Mouse (Mus musculus) lung, postnatal 10 days (tissue): ENCODE data around the gene Cct7.
A peak's percentile ranks its signal among the peaks of the same experiment; 100 is the strongest.
"Not testable (repeated sequence)": the region's sequence is repeated elsewhere in the genome, so short reads cannot be mapped to it uniquely, and the experiment has no call there.

Source experiments
- DNase-seq: peaks from one replicate; pipeline ENCODE4 v3.0.0; 2021

The Cct7 gene

GRCm38 (mm10) chr6:85450697-85451663 is at the start of gene Cct7:
Gene Cct7 (plus strand): TSS chr6:85451514.
- DNase-seq, result peak; percentile 99

GRCm38 (mm10) chr6:85402613-85403012 is 48.7 kb upstream of the Cct7 start:
- DNase-seq, result peak; percentile 38

DNA sequence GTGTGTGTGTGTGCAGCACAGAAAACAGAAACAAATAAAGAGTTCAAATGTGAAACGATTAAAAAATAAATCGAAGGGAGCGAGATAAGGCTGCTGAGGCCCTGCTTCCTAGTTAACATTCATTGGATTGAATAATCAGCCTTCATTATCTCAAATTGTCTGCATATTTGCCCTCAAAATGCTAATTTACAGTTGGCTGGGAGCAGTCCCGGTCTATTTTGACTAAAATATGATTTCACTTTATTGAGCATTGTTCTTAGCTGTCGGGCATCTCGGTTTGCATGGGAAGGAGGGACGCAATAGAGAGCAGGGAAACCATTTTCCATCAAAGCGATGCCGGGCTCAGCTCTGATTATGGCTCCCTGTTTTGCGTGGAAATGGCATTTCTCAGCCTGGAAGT is 48.3 kb upstream of the Cct7 start:
- DNase-seq, result no peak

DNA sequence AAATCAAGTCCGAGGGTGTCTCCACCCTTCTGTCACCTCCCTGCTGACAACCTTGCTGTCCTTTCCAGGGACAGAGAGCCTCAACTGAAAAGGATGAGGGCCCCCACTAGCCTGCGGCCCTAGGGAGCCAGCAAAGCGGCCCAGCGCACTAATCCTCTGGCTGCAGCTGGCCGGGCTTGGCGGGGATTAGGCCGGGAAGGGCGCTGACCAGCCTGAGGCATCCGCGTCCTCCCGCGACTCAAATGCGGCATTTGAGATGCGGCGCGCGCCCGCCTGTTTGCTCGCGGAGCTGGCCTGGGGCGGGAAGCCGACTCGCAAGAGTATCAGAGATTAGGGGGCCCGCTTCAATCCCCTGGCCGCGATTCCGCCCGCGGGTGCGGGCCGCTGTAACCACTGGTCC is 42.3 kb upstream of the Cct7 start:
- no peak for DNase-seq

- DNase-seq, result peak; percentile 78
Observed at GRCm38 (mm10) chr6:85410771-85411273, 40.5 kb upstream of the Cct7 start.

DNA sequence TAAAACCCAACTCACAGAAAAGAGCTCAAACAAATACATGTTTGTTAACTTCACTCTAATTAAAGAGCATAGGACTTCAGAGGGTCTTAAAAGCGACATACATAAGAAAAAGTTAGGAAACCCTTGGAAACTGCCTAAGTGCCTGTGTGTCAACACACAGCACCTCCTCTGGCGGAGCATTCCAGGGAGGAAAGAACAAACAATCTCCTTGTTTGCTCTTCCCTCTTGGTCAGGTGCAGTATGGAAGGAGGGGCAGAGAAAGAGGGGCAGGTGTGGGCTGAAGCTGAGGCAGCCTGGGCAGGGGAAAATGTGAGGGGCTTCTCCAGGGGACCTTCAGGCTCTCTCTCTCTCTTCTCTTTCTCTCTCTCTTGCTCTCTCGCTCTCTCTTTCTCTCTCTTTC is 35.5 kb upstream of the Cct7 start:
- DNase-seq, result peak; percentile 40

GRCm38 (mm10) chr6:85419150-85419549 is 32.2 kb upstream of the Cct7 start:
- no peak for DNase-seq

- DNase-seq, result no peak
Observed at GRCm38 (mm10) chr6:85423836-85424379, 27.4 kb upstream of the Cct7 start, which contains the start of gene Noto. Gene Noto (plus strand): TSS chr6:85423886.

GRCm38 (mm10) chr6:85431274-85431841 is 20.0 kb upstream of the Cct7 start:
- DNase-seq, result no peak

DNA sequence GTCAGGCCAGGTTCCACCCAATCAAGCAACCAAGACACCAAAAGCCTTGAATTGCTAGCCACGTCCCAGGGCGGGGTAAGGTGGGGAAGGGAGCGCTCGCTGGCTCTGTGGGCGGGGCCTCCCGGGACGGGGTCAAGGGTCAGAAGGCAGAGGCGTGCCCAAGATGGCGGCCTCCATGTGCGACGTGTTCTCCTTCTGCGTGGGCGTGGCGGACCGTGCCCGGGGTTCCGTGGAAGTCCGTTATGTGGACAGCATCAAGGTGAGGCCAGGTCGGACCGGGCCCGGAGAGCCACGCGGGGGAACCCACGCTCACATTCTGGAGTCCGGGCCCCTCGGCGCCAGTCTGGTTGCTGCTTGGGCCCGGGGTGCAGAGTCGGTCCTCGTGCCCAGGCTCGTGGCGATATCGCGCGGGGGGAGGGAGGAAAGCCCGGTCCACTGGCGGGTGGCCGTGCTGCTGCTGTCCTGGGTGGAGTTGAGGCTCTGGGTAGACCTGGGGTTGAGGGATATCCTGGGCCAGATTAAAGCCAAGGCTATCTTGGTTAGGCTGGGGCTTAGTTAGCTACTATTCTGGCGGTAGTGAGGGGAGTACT is 19.4 kb upstream of the Cct7 start, which contains the start of gene Smyd5:
Gene Smyd5, plus strand, starts transcription at position 148 of the 590 bp plus-strand sequence.
- peak; percentile 93 for DNase-seq

DNA sequence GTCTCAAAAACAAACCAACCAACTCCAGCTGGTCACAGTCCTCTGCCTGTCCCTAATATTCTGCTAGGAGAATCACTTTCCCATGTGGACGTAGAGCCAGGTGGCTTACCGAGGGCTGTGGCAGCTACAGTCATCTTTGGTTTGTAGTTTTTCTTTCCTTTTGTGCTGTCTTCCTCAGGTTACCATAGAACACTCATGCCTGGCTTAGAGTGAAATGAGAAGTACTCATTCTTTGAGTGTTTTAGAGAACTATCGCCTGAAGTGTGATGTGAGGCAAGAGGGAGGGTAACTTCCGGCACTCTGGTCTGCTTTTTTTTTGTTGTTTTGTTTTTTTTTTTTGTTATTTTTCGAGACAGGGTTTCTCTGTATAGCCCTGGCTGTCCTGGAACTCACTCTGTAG is 17.4 kb upstream of the Cct7 start:
- DNase-seq, result no peak

DNA sequence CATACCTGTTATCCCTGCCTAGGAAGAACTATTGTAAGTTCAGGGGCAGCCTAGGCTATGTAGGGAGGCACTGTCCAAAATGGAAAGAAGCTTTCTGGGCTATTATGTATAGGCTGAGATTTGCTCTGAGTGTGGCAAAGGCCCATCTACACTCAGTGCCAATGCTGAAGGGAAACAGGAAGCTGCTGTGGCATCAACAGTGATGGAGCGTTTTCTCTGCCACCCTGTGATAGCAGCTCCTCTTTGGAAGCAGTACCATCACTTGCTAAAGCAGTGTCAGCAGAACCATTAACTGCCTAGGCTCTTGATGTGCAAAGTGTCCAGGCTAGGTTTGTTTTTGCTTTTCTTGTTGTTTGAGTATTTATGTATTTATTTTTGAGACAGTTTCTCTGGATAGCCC is 15.1 kb upstream of the Cct7 start:
- DNase-seq, result no peak

- DNase-seq, result no peak
Observed at GRCm38 (mm10) chr6:85436631-85437030, 14.7 kb upstream of the Cct7 start.

- DNase-seq, result no peak
Observed at GRCm38 (mm10) chr6:85441142-85441541, 10.2 kb upstream of the Cct7 start.

- DNase-seq, result no peak
Observed at GRCm38 (mm10) chr6:85443488-85444233, 7.7 kb upstream of the Cct7 start.

DNA sequence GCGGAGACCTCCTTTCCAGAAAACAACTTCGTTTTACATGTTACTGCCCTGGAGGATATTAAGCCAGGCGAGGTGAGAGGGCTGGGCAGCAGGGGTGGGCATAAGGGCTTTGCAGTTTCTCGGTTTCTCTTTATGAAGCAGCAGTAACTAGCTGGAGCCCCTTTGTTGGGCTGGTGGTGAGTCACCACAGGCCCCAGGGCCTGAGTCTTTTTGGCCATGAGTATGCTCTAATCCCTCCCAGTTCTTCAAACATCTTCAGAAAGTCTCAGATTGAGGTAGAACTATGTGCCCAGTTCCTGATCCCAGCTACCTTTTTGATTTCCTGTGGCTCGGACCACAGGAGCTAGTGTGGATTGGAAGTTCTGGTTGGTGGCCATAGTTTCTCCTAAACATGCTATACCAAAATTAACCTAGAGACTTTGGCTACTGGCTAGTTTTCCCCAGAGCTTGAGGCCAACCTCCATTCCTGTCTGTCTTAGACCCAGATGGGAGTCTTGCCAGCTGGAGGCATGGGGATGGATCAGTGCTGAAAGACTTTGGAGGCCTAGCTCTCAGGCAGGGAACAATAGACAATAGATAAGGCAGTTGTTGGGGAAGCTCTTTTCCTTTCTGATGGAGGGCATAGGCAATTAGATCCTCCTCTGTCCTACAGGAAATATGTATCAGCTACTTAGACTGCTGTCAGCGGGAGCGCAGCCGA is 6.9 kb upstream of the Cct7 start:
- no peak for DNase-seq

- no peak for DNase-seq
Observed at GRCm38 (mm10) chr6:85445286-85445685, 6.0 kb upstream of the Cct7 start.

- no peak for DNase-seq
Observed at GRCm38 (mm10) chr6:85447351-85447750, 4.0 kb upstream of the Cct7 start.

- DNase-seq, result not testable (repeated sequence)
Observed at GRCm38 (mm10) chr6:85450140-85450539, 1.2 kb upstream of the Cct7 start.

GRCm38 (mm10) chr6:85451664-85452410 is 523 bp downstream of the Cct7 start, which contains the start of gene Pradc1:
Gene Pradc1 (minus strand): TSS chr6:85451970.
- DNase-seq, result peak; percentile 99

- no peak for DNase-seq
Observed at GRCm38 (mm10) chr6:85452411-85452665, 1.0 kb downstream of the Cct7 start.
